Mouse (Mus musculus): ENCODE measurements around the gene Cemip2. TPM values are rescaled to one million over a fixed set of nuclear protein-coding genes. Genes with fewer than 3 reads are reported as not detected.
A peak's percentile ranks its signal among the peaks of the same experiment; 100 is the strongest.

Gene Cemip2
- polyA plus RNA-seq, 1 experiment from 2014 or later, result 71.2 TPM

DNA sequence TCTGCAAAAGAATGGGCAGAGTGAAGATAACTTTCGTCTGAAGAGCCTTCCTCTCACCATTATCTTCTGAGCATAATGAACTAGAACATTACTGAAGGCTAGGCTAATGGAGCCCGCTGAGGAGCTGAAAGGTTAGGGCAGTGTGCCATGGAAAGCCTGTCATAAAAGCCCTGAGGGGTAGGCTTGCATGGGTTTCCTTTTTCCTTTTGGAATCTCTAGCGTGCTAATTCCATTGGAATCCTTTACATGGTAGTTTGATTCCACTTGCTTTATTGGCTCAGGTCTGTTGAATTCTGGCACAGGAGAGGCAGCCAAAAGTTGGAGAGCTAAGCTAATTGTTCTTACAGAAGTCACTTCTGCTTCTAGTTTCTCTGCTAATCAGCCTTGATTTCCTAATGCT lies 20.6 kb downstream of the Cemip2 start:
- WGBS, result 75% methylated on average over 3 of the region's 3 CpGs
- Histone ChIP-seq H3K27me3 (ENCODE audit: low read depth, poor library complexity, severe bottlenecking) (no peaks in the 10 kb centered on the region), H3K4me3 (no peak overlapping the region), H3K36me3 (peaks cover 98% of the 10 kb centered on the region), H3K4me1 (peaks cover 32% of the 10 kb centered on the region), H3K27ac (replicated peaks) (no peak overlapping the region), H3K9me3 (replicated peaks) (no peaks in the 10 kb centered on the region)
- no peak for DNase-seq (ENCODE audit: low spot score)

GRCm38 (mm10) chr19:21799410-21800373 lies 21.6 kb downstream of the Cemip2 start:
- Histone ChIP-seq H3K27ac (replicated peaks) (peak overlapping the region; percentile 65), H3K27me3 (ENCODE audit: low read depth, poor library complexity, severe bottlenecking) (no peaks in the 10 kb centered on the region), H3K36me3 (peaks cover 98% of the 10 kb centered on the region), H3K4me1 (peaks cover 32% of the 10 kb centered on the region), H3K9me3 (replicated peaks) (no peaks in the 10 kb centered on the region), H3K4me3 (no peak overlapping the region)
- 61% methylated on average over 13 of the region's 13 CpGs for WGBS
- peak; percentile 40 for DNase-seq (ENCODE audit: low spot score)

DNA sequence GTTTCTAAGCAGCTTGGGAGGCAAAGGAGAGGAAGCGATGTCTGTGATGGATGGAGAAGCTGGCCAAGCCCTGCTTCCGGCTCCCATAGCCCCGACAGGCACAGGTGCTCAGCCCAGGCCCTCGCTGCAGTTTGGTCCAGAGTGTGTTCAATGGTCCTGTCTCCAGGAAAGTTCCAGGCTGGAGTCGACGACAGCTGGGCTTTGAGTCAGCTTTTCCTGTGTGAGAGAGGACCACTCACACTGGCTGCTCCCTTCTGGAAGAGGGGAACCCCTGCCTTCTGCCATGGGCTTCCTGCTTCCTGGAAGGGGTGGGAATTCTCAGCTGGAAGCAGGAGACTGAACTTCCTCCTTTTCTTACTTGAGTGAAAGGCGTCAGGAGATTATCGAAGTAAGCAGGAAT lies 26.3 kb downstream of the Cemip2 start:
- DNase-seq (ENCODE audit: low spot score), result no peak

DNA sequence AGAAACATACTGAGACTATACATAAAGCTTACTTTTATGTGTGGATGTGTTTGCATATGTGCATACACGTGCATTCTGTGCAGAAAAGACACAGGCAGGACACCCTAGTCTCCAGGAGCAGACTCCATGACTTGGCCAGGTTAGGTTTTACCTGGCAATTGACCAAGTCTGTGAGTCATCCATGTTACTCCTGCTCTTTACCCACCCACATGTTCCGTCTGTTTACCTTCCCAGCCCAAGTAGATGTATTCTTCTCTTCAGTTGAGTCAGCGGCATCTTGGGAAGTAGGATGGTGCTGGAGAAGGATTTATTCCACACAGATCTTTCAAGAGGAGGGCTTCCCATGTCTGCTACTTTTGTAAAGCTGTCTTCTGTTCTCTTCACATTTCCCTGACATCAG lies 27.2 kb downstream of the Cemip2 start:
- WGBS, result 96% methylated on average over 3 of the region's 3 CpGs
- peaks cover 7% of the 10 kb centered on the region; the same call in 1 of the 2 replicates for H3K4me1 ChIP-seq
- no peaks in the 10 kb centered on the region for H3K9me3 ChIP-seq (replicated peaks)
- DNase-seq (ENCODE audit: low spot score), result no peak
- H3K4me3 ChIP-seq, result no peak overlapping the region
- no peak overlapping the region for H3K27ac ChIP-seq (replicated peaks)
- H3K27me3 ChIP-seq (ENCODE audit: low read depth, poor library complexity, severe bottlenecking), result no peaks in the 10 kb centered on the region
- H3K36me3 ChIP-seq, result peaks cover 99% of the 10 kb centered on the region

More for the DNA sequence above, 26.3 kb downstream of the Cemip2 start:
- no peaks in the 10 kb centered on the region for H3K27me3 ChIP-seq (ENCODE audit: low read depth, poor library complexity, severe bottlenecking)
- H3K36me3 ChIP-seq, result peaks cover 99% of the 10 kb centered on the region
- WGBS, result 90% methylated on average over 8 of the region's 8 CpGs
- H3K4me1 ChIP-seq, result peaks cover 15% of the 10 kb centered on the region
- H3K9me3 ChIP-seq (replicated peaks), result no peaks in the 10 kb centered on the region
- H3K27ac ChIP-seq (replicated peaks), result no peak overlapping the region
- no peak overlapping the region for H3K4me3 ChIP-seq

- DNase-seq (ENCODE audit: low spot score), result no peak
- H3K4me3 ChIP-seq, result no peak overlapping the region
- H3K9me3 ChIP-seq (replicated peaks), result no peaks in the 10 kb centered on the region
- WGBS, result 96% methylated on average over 5 of the region's 5 CpGs
- no peak overlapping the region for H3K27ac ChIP-seq (replicated peaks)
- no peaks in the 10 kb centered on the region for H3K27me3 ChIP-seq (ENCODE audit: low read depth, poor library complexity, severe bottlenecking)
- H3K36me3 ChIP-seq, result peaks cover 100% of the 10 kb centered on the region
- no peaks in the 10 kb centered on the region for H3K4me1 ChIP-seq
Observed at GRCm38 (mm10) chr19:21810135-21810534, 32.0 kb downstream of the Cemip2 start.

DNA sequence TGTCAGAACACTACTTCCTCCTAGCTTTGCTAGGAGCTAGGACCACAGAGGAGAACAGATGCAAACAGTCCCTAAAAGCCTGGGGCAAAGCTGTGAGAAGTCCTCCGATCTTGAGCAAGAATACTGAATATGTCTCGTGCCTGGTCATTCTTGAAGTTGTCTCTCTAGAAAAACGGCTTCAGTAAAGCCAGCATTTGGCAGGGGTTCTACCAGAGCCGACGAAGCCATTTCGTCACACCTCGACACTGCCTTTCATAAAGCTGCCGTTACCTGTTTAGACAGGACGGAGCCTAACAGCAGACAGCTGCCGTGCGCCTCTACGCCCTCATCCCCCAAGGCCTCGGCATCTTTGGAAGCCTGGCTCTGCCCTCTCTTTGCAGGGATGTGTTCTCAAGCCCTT lies 35.4 kb downstream of the Cemip2 start:
- WGBS, result 94% methylated on average over 13 of the region's 13 CpGs
- no peak overlapping the region for H3K27ac ChIP-seq (replicated peaks)
- no peak overlapping the region for H3K4me3 ChIP-seq
- peaks cover 99% of the 10 kb centered on the region for H3K36me3 ChIP-seq
- H3K4me1 ChIP-seq, result no peaks in the 10 kb centered on the region
- no peaks in the 10 kb centered on the region for H3K27me3 ChIP-seq (ENCODE audit: low read depth, poor library complexity, severe bottlenecking)
- DNase-seq (ENCODE audit: low spot score), result no peak
- no peaks in the 10 kb centered on the region for H3K9me3 ChIP-seq (replicated peaks)

DNA sequence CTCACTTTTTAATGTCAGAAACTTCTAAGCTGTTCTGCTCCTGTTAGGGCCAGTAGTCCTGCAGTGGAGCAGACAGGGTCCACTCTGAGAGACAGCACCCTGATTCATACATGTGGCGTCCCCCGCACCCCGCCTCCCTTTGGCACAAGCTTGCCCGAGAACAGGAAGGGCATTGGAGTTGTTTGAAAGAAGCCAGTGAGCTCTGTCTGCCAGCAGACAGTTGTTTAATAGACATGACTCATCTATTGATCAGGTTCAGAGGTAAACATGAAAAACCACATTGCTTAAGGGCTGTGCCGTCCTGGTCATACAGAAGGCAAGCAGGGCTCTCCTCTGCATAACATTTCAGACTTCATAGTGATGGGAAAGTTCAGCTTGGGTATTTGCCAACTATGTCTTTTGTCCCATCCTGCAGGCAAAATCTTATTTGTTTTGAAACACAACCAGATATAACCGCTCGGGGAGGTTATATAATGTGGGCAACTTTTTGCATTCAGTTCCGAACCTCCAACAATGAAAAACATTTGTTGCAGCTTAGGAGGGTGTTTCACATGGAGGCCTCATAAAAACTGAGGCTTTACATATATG lies 36.4 kb downstream of the Cemip2 start:
- 91% methylated on average over 8 of the region's 8 CpGs for WGBS
- Histone ChIP-seq H3K4me3 (no peak overlapping the region), H3K27ac (replicated peaks) (no peak overlapping the region), H3K9me3 (replicated peaks) (no peaks in the 10 kb centered on the region), H3K27me3 (ENCODE audit: low read depth, poor library complexity, severe bottlenecking) (no peaks in the 10 kb centered on the region), H3K36me3 (peaks cover 99% of the 10 kb centered on the region), H3K4me1 (no peaks in the 10 kb centered on the region)
- no peak for DNase-seq (ENCODE audit: low spot score)

DNA sequence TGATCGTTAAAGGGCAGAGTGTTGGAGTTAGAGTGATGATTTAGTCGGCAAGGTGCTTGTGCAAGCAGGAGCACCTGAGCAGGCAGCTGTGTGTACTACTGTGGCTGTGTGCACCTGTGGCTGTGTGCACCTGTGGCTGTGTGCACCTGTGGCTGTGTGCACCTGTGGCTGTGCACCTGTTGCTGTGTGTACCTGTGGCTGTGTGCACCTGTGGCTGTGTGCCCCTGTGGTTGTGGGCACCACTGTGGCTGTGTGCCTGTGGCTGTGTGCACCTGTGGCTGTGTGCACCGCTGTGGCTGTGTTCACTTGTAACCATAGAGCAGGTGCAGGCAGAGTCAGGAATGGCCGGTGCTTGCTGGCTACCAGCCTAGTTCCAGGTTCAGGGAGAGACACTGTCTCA lies 38.1 kb downstream of the Cemip2 start:
- 95% methylated on average over 4 of the region's 4 CpGs for WGBS
- Histone ChIP-seq H3K9me3 (replicated peaks) (no peaks in the 10 kb centered on the region), H3K36me3 (peaks cover 99% of the 10 kb centered on the region), H3K27me3 (ENCODE audit: low read depth, poor library complexity, severe bottlenecking) (no peaks in the 10 kb centered on the region), H3K27ac (replicated peaks) (no peak overlapping the region), H3K4me3 (no peak overlapping the region), H3K4me1 (no peaks in the 10 kb centered on the region)
- no peak for DNase-seq (ENCODE audit: low spot score)

- DNase-seq (ENCODE audit: low spot score), result no peak
- no peak overlapping the region for H3K27ac ChIP-seq (replicated peaks)
- no peaks in the 10 kb centered on the region for H3K9me3 ChIP-seq (replicated peaks)
- H3K27me3 ChIP-seq (ENCODE audit: low read depth, poor library complexity, severe bottlenecking), result no peaks in the 10 kb centered on the region
- H3K4me1 ChIP-seq, result no peaks in the 10 kb centered on the region
- 92% methylated on average over 14 of the region's 14 CpGs for WGBS
- H3K4me3 ChIP-seq, result no peak overlapping the region
- peaks cover 99% of the 10 kb centered on the region for H3K36me3 ChIP-seq
Observed at GRCm38 (mm10) chr19:21818021-21818725, 40.0 kb downstream of the Cemip2 start.

DNA sequence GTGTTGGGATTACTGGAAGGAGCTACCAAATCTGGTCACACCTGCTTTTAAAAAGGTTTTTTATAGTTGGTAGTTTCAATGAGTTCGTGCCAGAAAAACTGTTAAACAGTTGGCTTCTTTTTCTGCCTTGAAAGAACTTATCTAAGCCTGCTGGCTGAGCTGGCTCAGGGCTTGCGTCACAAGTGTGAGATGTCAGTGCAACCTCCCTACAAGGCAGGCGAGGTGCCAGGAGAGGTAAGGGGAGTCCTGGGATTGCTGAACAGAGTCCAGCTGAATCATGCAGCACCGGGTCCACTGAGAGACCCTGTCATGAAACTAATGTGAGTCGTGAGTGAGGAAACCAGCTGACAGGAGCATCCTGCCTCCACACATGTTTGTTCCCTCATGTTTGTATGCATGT lies 41.4 kb downstream of the Cemip2 start:
- no peak overlapping the region for H3K27ac ChIP-seq (replicated peaks)
- no peak overlapping the region for H3K4me3 ChIP-seq
- no peaks in the 10 kb centered on the region for H3K27me3 ChIP-seq (ENCODE audit: low read depth, poor library complexity, severe bottlenecking)
- DNase-seq (ENCODE audit: low spot score), result no peak
- 90% methylated on average over 5 of the region's 5 CpGs for WGBS
- H3K9me3 ChIP-seq (replicated peaks), result no peaks in the 10 kb centered on the region
- H3K4me1 ChIP-seq, result no peaks in the 10 kb centered on the region
- H3K36me3 ChIP-seq, result peaks cover 99% of the 10 kb centered on the region

DNA sequence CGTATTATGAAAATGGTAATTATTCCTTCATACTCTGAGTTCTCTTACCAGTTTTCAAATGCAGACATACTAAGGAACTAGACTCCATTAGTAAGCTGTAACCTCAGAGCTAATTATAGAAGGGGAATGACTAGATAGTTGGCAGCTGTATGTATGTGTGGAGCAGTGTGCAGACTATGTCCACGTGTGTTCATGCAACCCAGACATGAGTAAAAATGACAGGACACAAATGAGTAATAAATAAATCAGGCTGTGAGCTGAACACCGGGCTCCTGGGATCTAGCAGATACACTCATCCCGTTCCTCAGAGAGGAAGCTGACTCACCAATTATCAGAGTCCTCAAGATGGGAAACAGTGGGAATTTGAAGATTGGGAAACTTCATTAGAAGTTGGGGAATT lies 42.0 kb downstream of the Cemip2 start:
- H3K27me3 ChIP-seq (ENCODE audit: low read depth, poor library complexity, severe bottlenecking), result no peaks in the 10 kb centered on the region
- no peak overlapping the region for H3K4me3 ChIP-seq
- DNase-seq (ENCODE audit: low spot score), result no peak
- no peak overlapping the region for H3K27ac ChIP-seq (replicated peaks)
- 89% methylated on average over 4 of the region's 4 CpGs for WGBS
- H3K36me3 ChIP-seq, result peaks cover 99% of the 10 kb centered on the region
- no peaks in the 10 kb centered on the region for H3K9me3 ChIP-seq (replicated peaks)
- H3K4me1 ChIP-seq, result no peaks in the 10 kb centered on the region

DNA sequence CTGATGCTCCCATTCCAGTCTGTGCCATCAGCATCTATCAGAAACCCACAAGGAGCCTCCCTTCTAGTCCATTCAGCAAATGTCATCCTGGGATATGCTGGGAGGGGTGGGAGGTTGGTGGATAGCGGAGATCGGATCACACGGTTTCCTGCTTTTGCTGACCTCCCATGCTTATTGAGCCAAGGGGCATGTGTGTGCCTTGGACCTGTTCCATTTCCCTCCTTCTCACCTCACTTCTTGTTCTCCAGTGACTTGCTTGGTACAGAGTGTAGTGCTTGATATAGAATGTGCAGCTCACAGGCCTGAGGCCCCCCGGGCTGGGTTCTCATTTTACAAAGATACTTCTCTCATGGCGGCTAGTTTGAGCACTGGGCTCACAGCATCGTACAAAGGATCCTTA lies 43.7 kb downstream of the Cemip2 start:
- Histone ChIP-seq H3K27ac (replicated peaks) (no peak overlapping the region), H3K4me3 (no peak overlapping the region), H3K4me1 (no peaks in the 10 kb centered on the region), H3K27me3 (ENCODE audit: low read depth, poor library complexity, severe bottlenecking) (no peaks in the 10 kb centered on the region), H3K36me3 (peaks cover 99% of the 10 kb centered on the region), H3K9me3 (replicated peaks) (no peaks in the 10 kb centered on the region)
- 92% methylated on average over 6 of the region's 6 CpGs for WGBS
- DNase-seq (ENCODE audit: low spot score), result no peak

- Histone ChIP-seq H3K27me3 (ENCODE audit: low read depth, poor library complexity, severe bottlenecking) (no peaks in the 10 kb centered on the region), H3K36me3 (peaks cover 100% of the 10 kb centered on the region), H3K9me3 (replicated peaks) (no peaks in the 10 kb centered on the region), H3K27ac (replicated peaks) (no peak overlapping the region), H3K4me3 (no peak overlapping the region), H3K4me1 (no peaks in the 10 kb centered on the region)
- no peak for DNase-seq (ENCODE audit: low spot score)
- 92% methylated on average over 5 of the region's 5 CpGs for WGBS
Observed at GRCm38 (mm10) chr19:21824146-21824545, 46.0 kb downstream of the Cemip2 start.

Measured in midbrain, embryonic 10.5 days (tissue).